Mouse (Mus musculus) kidney, postnatal 10 days (tissue): ENCODE results near the gene Klrb1a.

ENCODE experiments used
- DNase-seq: peaks from one replicate; pipeline ENCODE4 v3.0.0; 2021; ENCODE audit warnings: mixed read lengths

Klrb1a gene

GRCm38 (mm10) chr6:128599555-128599954, 23.8 kb downstream of the Klrb1a start:
- peak; percentile 44 for DNase-seq

GRCm38 (mm10) chr6:128598256-128599047, 24.9 kb downstream of the Klrb1a start:
- DNase-seq = no peak

GRCm38 (mm10) chr6:128597121-128597522, 26.2 kb downstream of the Klrb1a start:
- DNase-seq = peak; percentile 63

- no peak for DNase-seq
Observed at GRCm38 (mm10) chr6:128594651-128595050, 28.7 kb downstream of the Klrb1a start.

GRCm38 (mm10) chr6:128589426-128589825, 33.9 kb downstream of the Klrb1a start:
- no peak for DNase-seq

- no peak for DNase-seq
Observed at GRCm38 (mm10) chr6:128587619-128588018, 35.7 kb downstream of the Klrb1a start.

- DNase-seq = no peak
Observed at GRCm38 (mm10) chr6:128585642-128586245, 37.6 kb downstream of the Klrb1a start.

- peak; percentile 53 for DNase-seq
Observed at GRCm38 (mm10) chr6:128584070-128584660, 39.2 kb downstream of the Klrb1a start.

- DNase-seq = no peak
Observed at GRCm38 (mm10) chr6:128581508-128581907, 41.8 kb downstream of the Klrb1a start, which contains the start of gene A2ml1. TSS of gene A2ml1 (minus strand) at chr6:128581608.

GRCm38 (mm10) chr6:128577301-128577700, 46.0 kb downstream of the Klrb1a start:
- DNase-seq = no peak

- DNase-seq = no peak
Observed at GRCm38 (mm10) chr6:128566589-128566988, 56.7 kb downstream of the Klrb1a start.
